Mouse (Mus musculus): Measurements from ENCODE around the gene Calca.

DNA sequence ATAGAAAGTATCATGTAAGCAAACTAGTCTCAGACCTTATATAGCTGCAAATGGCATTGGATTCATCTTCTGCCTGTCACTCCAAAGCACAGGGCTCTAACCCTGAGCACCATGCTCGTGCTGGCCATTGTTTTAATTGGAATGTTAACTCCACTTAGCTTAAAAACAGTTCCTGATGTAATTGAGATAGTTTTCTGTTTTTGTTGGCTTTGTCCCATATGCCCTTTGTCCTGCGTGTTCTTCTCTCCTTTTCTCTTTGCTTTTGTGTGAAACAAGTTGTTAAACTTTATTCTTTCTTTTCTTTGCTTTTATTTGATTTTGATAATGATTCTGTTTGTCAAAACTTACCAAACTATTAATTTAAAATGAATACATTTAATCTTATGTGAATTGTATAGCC is 53.7 kb downstream of the Calca start:
- no peak for TF ChIP-seq ZMIZ1 (IDR thresholded peaks at IDR 0.05; ENCODE audit: low read depth, low read length)
- TF ChIP-seq MAX (IDR thresholded peaks at IDR 0.05; ENCODE audit: low read length) = no peak
- no peak for TF ChIP-seq MAFK (IDR thresholded peaks at IDR 0.05; ENCODE audit: borderline replicate concordance, low read depth, low read length)
- TF ChIP-seq TCF12 (IDR thresholded peaks at IDR 0.05; ENCODE audit: low read depth, low read length) = no peak
- TF ChIP-seq CTCF (IDR thresholded peaks at IDR 0.05 in 2 of 3, conservative IDR thresholded peaks at IDR 0.05 in 1 of 3; ENCODE audit: control insufficient read depth in 1 of 3, insufficient read depth in 1 of 3, low read depth in 2 of 3, low read length in 3 of 3, poor library complexity in 1 of 3, severe bottlenecking in 1 of 3) = no peak
- no peak for TF ChIP-seq POLR2AphosphoS2 (IDR thresholded peaks at IDR 0.05; ENCODE audit: low read length)
- no peak for TF ChIP-seq USF2 (IDR thresholded peaks at IDR 0.05; ENCODE audit: borderline replicate concordance in 1 of 2, insufficient read depth in 1 of 2, low read depth in 1 of 2, low read length in 2 of 2)
- TF ChIP-seq ETS1 (IDR thresholded peaks at IDR 0.05; ENCODE audit: low read depth, low read length) = no peak
- no peak for TF ChIP-seq NRF1 (IDR thresholded peaks at IDR 0.05; ENCODE audit: insufficient read depth, low read depth, low read length, poor library complexity, severe bottlenecking)
- TF ChIP-seq EP300 (IDR thresholded peaks at IDR 0.05; ENCODE audit: low read depth in 1 of 2, low read length in 2 of 2) = no peak
- TF ChIP-seq POLR2A (IDR thresholded peaks at IDR 0.05; ENCODE audit: control insufficient read depth in 1 of 2, insufficient read depth in 1 of 2, low read depth in 1 of 2, low read length in 2 of 2, poor library complexity in 1 of 2) = no peak

Measured in MEL (cell line).